Mouse (Mus musculus) testis, adult 2 months (tissue): ENCODE measurements around the gene Creb3l2. TPM values are rescaled to one million over a fixed set of nuclear protein-coding genes. Genes with fewer than 3 reads are reported as not detected.

Experiments
- H3K27ac ChIP-seq: fragments of 200-500 bp; 2 replicates; pipeline ENCODE4 v1.5.1; 2012; ENCODE audit warnings: low read depth, low read length; ENCODE audit not compliant: control insufficient read depth, insufficient read depth
- H3K27me3 ChIP-seq: fragments of 200-500 bp; 2 replicates; pipeline ENCODE4 v1.6.1; 2012; ENCODE audit warnings: mild to moderate bottlenecking, low read length, moderate library complexity; ENCODE audit not compliant: control insufficient read depth, insufficient read depth
- H3K36me3 ChIP-seq: fragments of 200-500 bp; 2 replicates; pipeline ENCODE4 v1.6.1; 2012; ENCODE audit warnings: mild to moderate bottlenecking, low read length; ENCODE audit not compliant: control insufficient read depth, insufficient read depth
- H3K4me1 ChIP-seq: fragments of 200-500 bp; 2 replicates; pipeline ENCODE4 v1.6.1; 2012; ENCODE audit warnings: low read length; ENCODE audit not compliant: control insufficient read depth, insufficient read depth
- H3K4me3 ChIP-seq: fragments of 200-500 bp; 2 replicates; pipeline ENCODE4 v1.5.1; 2012; ENCODE audit warnings: low read depth, mild to moderate bottlenecking, low read length, moderate library complexity, mixed read lengths; ENCODE audit not compliant: control insufficient read depth
- CTCF ChIP-seq: fragments of 200-500 bp; IDR thresholded peaks from 2 replicates; pipeline ENCODE4 v1.5.1; 2012; ENCODE audit warnings: low read depth, mild to moderate bottlenecking, inconsistent platforms, low read length, moderate library complexity; ENCODE audit not compliant: control insufficient read depth, insufficient read depth, insufficient replicate concordance
- POLR2A ChIP-seq: fragments of 200-500 bp; IDR thresholded peaks from 2 replicates; pipeline ENCODE4 v1.6.1; 2012; ENCODE audit warnings: low read depth, mild to moderate bottlenecking, inconsistent platforms, low read length, moderate library complexity; ENCODE audit not compliant: control insufficient read depth
- polyA plus RNA-seq: library from polyadenylated mRNA; depleted of rRNA; stranded (reverse); fragments of >200 nt; gene quantifications from 2 replicates; pipeline ENCODE4 v1.2.3, GENCODE M21; 2012

Gene Creb3l2
- polyA plus RNA-seq, 1 experiment = 2.1 TPM

GRCm38 (mm10) chr6:37396127-37396526 lies 45.8 kb downstream of the Creb3l2 start:
- Histone ChIP-seq H3K4me1 (no peaks in the 10 kb centered on the region; the same call in 1 of the 2 replicates), H3K36me3 (no peaks in the 10 kb centered on the region), H3K27ac (no peak overlapping the region), H3K27me3 (no peaks in the 10 kb centered on the region), H3K4me3 (no peak overlapping the region)
- TF ChIP-seq POLR2A (no peak), CTCF (no peak)

DNA sequence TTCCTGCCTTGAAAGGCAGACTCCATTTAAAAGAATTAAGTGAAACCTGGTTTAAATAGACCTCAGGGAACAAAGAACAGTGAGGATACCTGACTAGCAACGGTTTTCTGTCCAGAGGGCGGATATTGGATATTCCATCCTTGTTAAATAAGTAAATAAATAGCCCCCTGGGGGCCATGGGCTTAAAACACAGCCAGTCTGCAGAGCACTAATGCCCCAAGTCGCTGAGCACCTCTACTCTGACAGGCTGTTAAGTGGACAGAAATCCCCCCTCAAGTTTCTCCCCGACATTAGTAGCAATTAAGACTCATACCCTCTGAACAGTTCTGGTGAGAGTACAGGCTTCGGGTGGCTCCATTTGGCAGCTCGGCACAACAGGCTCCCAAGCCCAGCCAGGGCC lies 48.7 kb downstream of the Creb3l2 start:
- no peak for TF ChIP-seq POLR2A
- no peak for TF ChIP-seq CTCF
- no peak overlapping the region for H3K27ac ChIP-seq
- no peaks in the 10 kb centered on the region; the same call in 1 of the 2 replicates for H3K4me1 ChIP-seq
- H3K4me3 ChIP-seq = no peak overlapping the region
- H3K36me3 ChIP-seq = no peaks in the 10 kb centered on the region
- H3K27me3 ChIP-seq = no peaks in the 10 kb centered on the region

DNA sequence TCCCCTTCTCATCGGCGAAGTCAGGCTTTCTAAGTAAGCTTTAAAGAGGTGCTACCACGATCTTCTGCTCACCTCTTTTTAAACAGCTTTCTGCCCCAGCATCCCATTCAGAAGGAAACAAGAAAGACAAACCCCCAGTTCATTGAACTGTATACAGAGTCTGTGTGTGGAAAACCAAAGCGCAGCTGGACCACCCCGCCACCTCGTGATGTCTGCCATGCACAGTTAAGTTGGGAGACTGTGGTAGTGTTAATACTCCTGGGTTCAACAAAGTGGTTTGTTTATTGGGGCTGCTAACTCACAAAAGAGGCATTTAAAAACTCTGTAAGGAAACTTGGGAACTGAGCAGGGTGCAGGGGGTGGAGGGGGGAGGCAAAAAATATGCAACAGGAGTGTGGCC lies 49.7 kb downstream of the Creb3l2 start:
- H3K4me1 ChIP-seq = no peaks in the 10 kb centered on the region; the same call in 1 of the 2 replicates
- TF ChIP-seq POLR2A (no peak), CTCF (no peak)
- H3K4me3 ChIP-seq = no peak overlapping the region
- no peaks in the 10 kb centered on the region for H3K36me3 ChIP-seq
- no peaks in the 10 kb centered on the region for H3K27me3 ChIP-seq
- H3K27ac ChIP-seq = no peak overlapping the region

DNA sequence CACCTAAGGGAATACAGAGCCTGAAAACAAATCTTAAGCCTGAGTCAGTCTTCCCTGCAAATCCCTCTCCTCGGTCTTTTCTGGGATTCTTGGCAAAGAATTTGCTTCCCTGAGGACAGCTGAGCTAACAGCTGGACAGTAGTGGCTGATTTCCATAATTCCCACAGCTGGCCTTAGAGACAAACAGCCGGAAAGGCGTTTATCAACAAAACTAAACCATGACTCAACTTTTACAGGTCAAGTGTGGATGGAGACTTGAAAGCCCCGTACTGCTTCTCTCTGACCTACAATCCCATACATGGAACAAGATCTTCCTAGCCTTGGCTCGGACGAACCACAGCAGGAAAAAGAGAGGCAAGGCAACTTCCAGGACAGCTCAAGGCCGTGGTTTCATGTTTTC lies 50.6 kb downstream of the Creb3l2 start:
- Histone ChIP-seq H3K27ac (no peak overlapping the region), H3K4me1 (no peaks in the 10 kb centered on the region; the same call in 1 of the 2 replicates), H3K27me3 (no peaks in the 10 kb centered on the region), H3K4me3 (no peak overlapping the region), H3K36me3 (no peaks in the 10 kb centered on the region)
- TF ChIP-seq CTCF (no peak), POLR2A (no peak)

DNA sequence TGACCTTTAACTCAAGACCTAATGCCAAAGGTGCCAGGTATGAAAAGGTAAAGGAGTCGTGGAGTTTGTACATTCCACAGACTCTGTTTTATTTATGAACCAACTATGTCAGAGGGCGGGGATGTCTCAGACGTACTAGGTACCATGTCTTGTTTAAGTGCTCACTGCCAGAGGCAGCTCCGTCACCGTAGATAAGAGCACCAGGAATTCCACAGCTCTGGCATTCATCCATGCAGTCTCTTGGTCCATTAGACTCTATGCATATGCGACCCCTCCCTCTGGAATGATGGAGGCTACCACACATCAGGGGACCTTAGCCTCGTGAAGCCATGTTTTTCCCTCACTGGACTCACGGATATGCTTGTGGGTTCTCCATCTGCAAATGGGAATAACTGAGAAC lies 53.0 kb downstream of the Creb3l2 start:
- no peak for TF ChIP-seq CTCF
- no peak for TF ChIP-seq POLR2A
- H3K4me1 ChIP-seq = no peaks in the 10 kb centered on the region; the same call in 1 of the 2 replicates
- H3K36me3 ChIP-seq = no peaks in the 10 kb centered on the region
- H3K4me3 ChIP-seq = no peak overlapping the region
- H3K27me3 ChIP-seq = no peaks in the 10 kb centered on the region
- no peak overlapping the region for H3K27ac ChIP-seq

- H3K27ac ChIP-seq = no peak overlapping the region
- no peaks in the 10 kb centered on the region; the same call in 1 of the 2 replicates for H3K4me1 ChIP-seq
- H3K36me3 ChIP-seq = no peaks in the 10 kb centered on the region
- no peak overlapping the region for H3K4me3 ChIP-seq
- TF ChIP-seq POLR2A (no peak), CTCF (no peak)
- H3K27me3 ChIP-seq = no peaks in the 10 kb centered on the region
Observed at GRCm38 (mm10) chr6:37388501-37388900, 53.4 kb downstream of the Creb3l2 start.

DNA sequence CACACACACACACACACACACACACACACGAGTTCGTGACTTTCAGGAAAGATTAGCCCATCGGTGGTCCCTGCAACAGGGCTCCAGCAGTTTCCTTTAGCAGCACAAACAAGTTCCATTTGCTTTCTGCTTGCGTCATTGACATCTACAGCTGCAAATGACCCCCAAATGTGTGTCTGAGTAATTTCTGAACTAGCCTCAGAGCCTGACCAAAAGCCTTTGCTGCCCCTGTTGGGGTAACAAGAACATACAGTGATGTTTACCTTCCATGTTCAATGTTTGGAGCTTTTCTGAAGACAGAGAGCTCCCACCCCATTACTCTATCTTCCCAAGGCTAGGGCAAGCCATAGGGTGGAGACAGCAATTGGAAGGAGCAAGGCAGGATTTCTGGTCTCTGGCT lies 54.7 kb downstream of the Creb3l2 start:
- Histone ChIP-seq H3K27ac (no peak overlapping the region), H3K4me3 (no peak overlapping the region), H3K4me1 (no peaks in the 10 kb centered on the region; the same call in 1 of the 2 replicates), H3K36me3 (no peaks in the 10 kb centered on the region), H3K27me3 (no peaks in the 10 kb centered on the region)
- no peak for TF ChIP-seq POLR2A
- no peak for TF ChIP-seq CTCF
